Mouse (Mus musculus): ENCODE data around the gene Gbp2. TPM values are rescaled to one million over a fixed set of nuclear protein-coding genes. Genes with fewer than 3 reads are reported as not detected.

The Gbp2 gene
- polyA plus RNA-seq, 1 experiment, result 0.14 TPM

DNA sequence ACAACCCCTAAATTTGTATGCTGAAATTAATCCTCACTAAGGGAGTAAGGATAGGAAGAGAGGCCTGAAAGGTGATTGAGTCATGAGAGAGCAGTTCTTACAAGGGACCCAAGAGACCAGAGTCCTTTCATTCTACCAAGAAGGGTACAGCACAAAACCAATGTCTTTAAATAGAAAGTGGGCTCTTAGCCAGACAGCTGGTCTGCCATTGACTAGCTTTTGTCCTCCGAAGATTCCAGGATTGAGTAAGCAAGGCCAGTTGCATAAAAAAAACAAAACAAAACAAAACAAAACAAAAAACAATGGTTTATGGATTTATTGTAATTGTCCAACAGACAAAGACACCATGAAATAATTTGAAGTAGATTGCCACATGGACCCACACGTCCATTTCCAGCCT lies 31.5 kb upstream of the Gbp2 start:
- Histone ChIP-seq H3ac (ENCODE audit: control insufficient read depth, insufficient read length, low read depth) (no peak overlapping the region), H3K79me3 (ENCODE audit: low read depth) (no peaks in the 10 kb centered on the region), H3K27me3 (ENCODE audit: control insufficient read depth, insufficient read depth, insufficient read length) (no peaks in the 10 kb centered on the region), H3K79me2 (ENCODE audit: control insufficient read depth, insufficient read depth) (no peaks in the 10 kb centered on the region), H3K4me3 (ENCODE audit: insufficient read depth, poor library complexity, severe bottlenecking) (no peak overlapping the region), H3K36me3 (ENCODE audit: control insufficient read depth, insufficient read depth) (no peaks in the 10 kb centered on the region)
- TF ChIP-seq CTCF (IDR thresholded peaks at IDR 0.05; ENCODE audit: control insufficient read depth, insufficient read depth, insufficient read length), result no peak

DNA sequence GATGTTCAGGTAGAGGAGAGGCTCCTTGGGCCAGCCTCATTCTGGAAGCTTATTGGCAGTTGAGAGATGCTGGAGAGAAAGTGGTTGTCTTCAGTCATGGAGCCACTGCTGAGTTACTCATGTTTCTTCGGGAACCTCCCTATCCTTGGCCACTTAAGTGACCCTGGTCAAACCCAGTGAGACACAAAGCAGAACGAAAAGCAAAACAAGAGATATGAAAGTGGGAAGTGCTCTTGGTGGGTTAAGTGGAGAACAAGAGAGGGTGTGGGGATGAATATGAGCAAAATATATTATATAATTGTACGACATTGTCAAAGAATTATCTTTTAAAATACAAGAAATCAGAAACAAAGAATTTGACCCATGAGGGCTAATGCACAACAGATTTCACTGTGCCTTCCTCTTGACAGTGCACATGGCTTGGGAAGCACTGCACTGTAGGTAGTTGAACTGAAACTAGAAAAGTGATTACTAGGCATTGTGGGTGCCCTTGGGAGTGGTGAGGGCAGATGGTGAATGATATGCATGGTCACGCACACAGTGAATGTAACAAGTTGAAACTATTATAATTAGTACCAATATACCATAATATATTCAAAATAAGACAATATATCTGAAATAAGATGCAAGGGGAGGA lies 29.9 kb upstream of the Gbp2 start:
- Histone ChIP-seq H3K79me2 (ENCODE audit: control insufficient read depth, insufficient read depth) (no peaks in the 10 kb centered on the region), H3K79me3 (ENCODE audit: low read depth) (no peaks in the 10 kb centered on the region), H3ac (ENCODE audit: control insufficient read depth, insufficient read length, low read depth) (no peak overlapping the region), H3K27me3 (ENCODE audit: control insufficient read depth, insufficient read depth, insufficient read length) (no peaks in the 10 kb centered on the region), H3K4me3 (ENCODE audit: insufficient read depth, poor library complexity, severe bottlenecking) (no peak overlapping the region), H3K36me3 (ENCODE audit: control insufficient read depth, insufficient read depth) (no peaks in the 10 kb centered on the region)
- no peak for TF ChIP-seq MYOD1 (IDR thresholded peaks at IDR 0.05; ENCODE audit: control insufficient read depth, insufficient read length, low read depth)
- no peak for TF ChIP-seq USF1 (IDR thresholded peaks at IDR 0.05; ENCODE audit: low read depth)
- no peak for TF ChIP-seq CEBPB (IDR thresholded peaks at IDR 0.05; ENCODE audit: low read depth)
- no peak for TF ChIP-seq MAX (IDR thresholded peaks at IDR 0.05)
- no peak for TF ChIP-seq CTCF (IDR thresholded peaks at IDR 0.05; ENCODE audit: control insufficient read depth, insufficient read depth, insufficient read length)
- TF ChIP-seq MYOG (IDR thresholded peaks at IDR 0.05; ENCODE audit: control insufficient read depth, extremely low read depth, insufficient read length), result no peak
- TF ChIP-seq FOSL1 (IDR thresholded peaks at IDR 0.05; ENCODE audit: insufficient read depth, low read length, poor library complexity, severe bottlenecking), result no peak

DNA sequence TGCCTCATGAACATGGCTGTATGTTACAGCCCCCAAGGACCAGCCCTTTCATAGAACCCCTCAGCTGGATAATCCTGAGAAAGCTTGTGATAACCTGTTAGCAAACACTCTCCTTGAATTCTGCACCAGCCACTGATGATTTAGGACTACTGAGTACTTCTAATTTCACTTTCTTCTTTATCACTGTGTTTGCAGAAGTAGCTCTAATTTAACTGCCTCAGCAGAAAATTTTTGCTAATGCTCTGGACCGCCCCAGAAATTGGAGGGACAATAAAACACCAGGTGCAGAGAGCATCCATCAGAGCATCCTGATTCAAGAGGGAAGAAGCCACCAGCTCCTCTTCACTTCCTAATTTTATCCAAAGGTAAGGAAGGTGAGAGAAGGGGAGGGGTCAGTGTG lies 25.9 kb upstream of the Gbp2 start, which contains the start of gene Gbp2b:
Gene Gbp2b (plus strand): TSS at position 301 of the 400 bp plus-strand sequence.
- Histone ChIP-seq H3K27me3 (ENCODE audit: control insufficient read depth, insufficient read depth, insufficient read length) (no peaks in the 10 kb centered on the region), H3ac (ENCODE audit: control insufficient read depth, insufficient read length, low read depth) (no peak within 1 kb of the TSS), H3K79me2 (ENCODE audit: control insufficient read depth, insufficient read depth) (no peaks in the 10 kb centered on the region), H3K79me3 (ENCODE audit: low read depth) (no peaks in the 10 kb centered on the region), H3K36me3 (ENCODE audit: control insufficient read depth, insufficient read depth) (no peaks in the 10 kb centered on the region), H3K4me3 (ENCODE audit: insufficient read depth, poor library complexity, severe bottlenecking) (no peak within 1 kb of the TSS)
- TF ChIP-seq CTCF (IDR thresholded peaks at IDR 0.05; ENCODE audit: control insufficient read depth, insufficient read depth, insufficient read length) (no peak), USF1 (IDR thresholded peaks at IDR 0.05; ENCODE audit: low read depth) (no peak), MAX (IDR thresholded peaks at IDR 0.05) (no peak), FOSL1 (IDR thresholded peaks at IDR 0.05; ENCODE audit: insufficient read depth, low read length, poor library complexity, severe bottlenecking) (no peak), MYOG (IDR thresholded peaks at IDR 0.05; ENCODE audit: control insufficient read depth, extremely low read depth, insufficient read length) (no peak)

DNA sequence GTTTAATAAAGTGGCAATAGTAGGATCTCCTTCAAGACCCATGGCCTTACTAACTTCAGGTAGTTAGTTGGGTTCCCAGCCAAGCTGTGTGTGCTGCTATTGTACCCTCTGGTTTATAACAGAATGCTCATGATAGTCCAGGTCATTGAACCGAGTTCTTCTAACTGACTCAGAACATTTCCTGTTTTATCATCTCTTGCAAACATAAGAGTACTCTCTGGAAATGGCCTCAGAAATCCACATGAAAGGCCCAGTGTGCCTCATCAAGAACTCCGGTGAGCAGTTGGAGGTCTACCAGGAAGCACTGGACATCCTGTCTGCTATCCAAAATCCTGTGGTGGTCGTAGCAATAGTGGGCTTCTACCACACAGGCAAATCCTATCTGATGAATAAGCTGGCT lies 22.5 kb upstream of the Gbp2 start:
- TF ChIP-seq USF1 (IDR thresholded peaks at IDR 0.05; ENCODE audit: low read depth), result no peak
- Histone ChIP-seq H3K79me2 (ENCODE audit: control insufficient read depth, insufficient read depth) (no peaks in the 10 kb centered on the region), H3K27me3 (ENCODE audit: control insufficient read depth, insufficient read depth, insufficient read length) (no peaks in the 10 kb centered on the region), H3ac (ENCODE audit: control insufficient read depth, insufficient read length, low read depth) (no peak overlapping the region), H3K79me3 (ENCODE audit: low read depth) (no peaks in the 10 kb centered on the region), H3K36me3 (ENCODE audit: control insufficient read depth, insufficient read depth) (no peaks in the 10 kb centered on the region), H3K4me3 (ENCODE audit: insufficient read depth, poor library complexity, severe bottlenecking) (no peak overlapping the region)

DNA sequence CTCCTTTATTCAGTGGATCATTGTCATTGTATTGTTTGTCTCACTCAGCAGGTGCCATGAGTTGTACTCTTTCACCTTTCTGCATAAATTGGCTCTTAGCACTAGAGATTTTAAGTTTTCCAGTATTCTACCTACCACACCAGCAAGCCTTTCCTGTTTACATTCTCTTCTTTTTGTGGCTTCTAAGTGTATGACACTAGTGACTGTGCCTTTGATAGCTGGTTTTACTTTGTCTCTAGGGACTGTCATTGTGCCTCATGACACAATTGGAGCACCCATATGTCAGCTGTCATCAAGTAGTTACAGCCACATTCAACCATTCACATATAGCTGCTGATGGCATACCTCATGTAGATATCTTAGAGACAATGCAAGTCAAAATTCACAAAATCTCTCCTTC lies 18.7 kb upstream of the Gbp2 start:
- Histone ChIP-seq H3K27me3 (ENCODE audit: control insufficient read depth, insufficient read depth, insufficient read length) (no peaks in the 10 kb centered on the region), H3ac (ENCODE audit: control insufficient read depth, insufficient read length, low read depth) (no peak overlapping the region), H3K4me3 (ENCODE audit: insufficient read depth, poor library complexity, severe bottlenecking) (no peak overlapping the region), H3K79me3 (ENCODE audit: low read depth) (no peaks in the 10 kb centered on the region), H3K36me3 (ENCODE audit: control insufficient read depth, insufficient read depth) (no peaks in the 10 kb centered on the region), H3K79me2 (ENCODE audit: control insufficient read depth, insufficient read depth) (no peaks in the 10 kb centered on the region)
- TF ChIP-seq MYOG (IDR thresholded peaks at IDR 0.05; ENCODE audit: control insufficient read depth, extremely low read depth, insufficient read length) (no peak), MYOD1 (IDR thresholded peaks at IDR 0.05; ENCODE audit: control insufficient read depth, insufficient read length, low read depth) (no peak), CTCF (IDR thresholded peaks at IDR 0.05; ENCODE audit: control insufficient read depth, insufficient read depth, insufficient read length) (no peak), CEBPB (IDR thresholded peaks at IDR 0.05; ENCODE audit: low read depth) (no peak), FOSL1 (IDR thresholded peaks at IDR 0.05; ENCODE audit: insufficient read depth, low read length, poor library complexity, severe bottlenecking) (no peak), USF1 (IDR thresholded peaks at IDR 0.05; ENCODE audit: low read depth) (no peak), MAX (IDR thresholded peaks at IDR 0.05) (no peak)

DNA sequence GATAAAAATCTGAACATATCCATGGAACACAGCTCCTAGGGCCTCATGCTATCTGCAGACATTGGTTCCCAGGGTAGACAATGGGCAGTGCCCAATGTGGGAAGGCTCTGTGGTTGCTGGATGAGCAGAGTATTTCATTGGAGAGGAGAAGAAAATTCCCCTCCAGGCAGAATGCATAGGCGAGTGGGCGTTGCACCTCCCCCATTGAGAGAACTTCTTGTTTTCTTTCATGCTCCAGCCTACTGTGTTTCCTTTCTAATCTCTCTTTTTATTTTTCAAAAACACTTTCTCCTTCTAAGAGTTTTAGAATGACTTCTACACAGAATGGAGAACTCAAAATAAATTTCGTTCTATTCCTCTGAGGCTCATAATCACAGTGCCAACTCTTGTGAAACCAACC lies 1.7 kb upstream of the Gbp2 start:
- Histone ChIP-seq H3K36me3 (ENCODE audit: control insufficient read depth, insufficient read depth) (no peaks in the 10 kb centered on the region), H3K79me3 (ENCODE audit: low read depth) (no peaks in the 10 kb centered on the region), H3K27me3 (ENCODE audit: control insufficient read depth, insufficient read depth, insufficient read length) (peaks cover 3% of the 10 kb centered on the region), H3K79me2 (ENCODE audit: control insufficient read depth, insufficient read depth) (no peaks in the 10 kb centered on the region), H3K4me3 (ENCODE audit: insufficient read depth, poor library complexity, severe bottlenecking) (no peak overlapping the region), H3ac (ENCODE audit: control insufficient read depth, insufficient read length, low read depth) (no peak overlapping the region)
- TF ChIP-seq MYOD1 (IDR thresholded peaks at IDR 0.05; ENCODE audit: control insufficient read depth, insufficient read length, low read depth), result no peak
- TF ChIP-seq FOSL1 (IDR thresholded peaks at IDR 0.05; ENCODE audit: insufficient read depth, low read length, poor library complexity, severe bottlenecking), result no peak
- TF ChIP-seq USF1 (IDR thresholded peaks at IDR 0.05; ENCODE audit: low read depth), result no peak
- no peak for TF ChIP-seq MYOG (IDR thresholded peaks at IDR 0.05; ENCODE audit: control insufficient read depth, extremely low read depth, insufficient read length)
- TF ChIP-seq CTCF (IDR thresholded peaks at IDR 0.05; ENCODE audit: control insufficient read depth, insufficient read depth, insufficient read length), result no peak
- TF ChIP-seq MAX (IDR thresholded peaks at IDR 0.05), result no peak
- no peak for TF ChIP-seq CEBPB (IDR thresholded peaks at IDR 0.05; ENCODE audit: low read depth)

Measured in C2C12 (cell line).